Mouse (Mus musculus): Measurements from ENCODE around the gene Wrap53. TPM values are rescaled to one million over a fixed set of nuclear protein-coding genes. Genes with fewer than 3 reads are reported as not detected.

Wrap53 gene
- polyA plus RNA-seq, 1 experiment from 2014 or later: 15.9 TPM

GRCm38 (mm10) chr11:69601768-69602167 lies 21.7 kb upstream of the Wrap53 start:
- Histone ChIP-seq H3K36me3 (replicated peaks) (peaks cover 3% of the 10 kb centered on the region), H3K27ac (replicated peaks) (peak overlapping the region; percentile 21; the same call in 1 of the 2 replicates), H3K27me3 (peaks cover 13% of the 10 kb centered on the region; the same call in 1 of the 2 replicates), H3K9me3 (replicated peaks) (no peaks in the 10 kb centered on the region), H3K4me2 (no peak overlapping the region), H3K9ac (0 out of 2 replicates have a peak overlapping the region, but pooled peaks have one; percentile 7), H3K4me3 (replicated peaks) (no peak overlapping the region), H3K4me1 (replicated peaks) (peaks cover 79% of the 10 kb centered on the region)
- WGBS (ENCODE audit: insufficient replicate concordance): 37% methylated on average over 3 of the region's 3 CpGs
- ATAC-seq (ENCODE audit: insufficient read depth): no peak

DNA sequence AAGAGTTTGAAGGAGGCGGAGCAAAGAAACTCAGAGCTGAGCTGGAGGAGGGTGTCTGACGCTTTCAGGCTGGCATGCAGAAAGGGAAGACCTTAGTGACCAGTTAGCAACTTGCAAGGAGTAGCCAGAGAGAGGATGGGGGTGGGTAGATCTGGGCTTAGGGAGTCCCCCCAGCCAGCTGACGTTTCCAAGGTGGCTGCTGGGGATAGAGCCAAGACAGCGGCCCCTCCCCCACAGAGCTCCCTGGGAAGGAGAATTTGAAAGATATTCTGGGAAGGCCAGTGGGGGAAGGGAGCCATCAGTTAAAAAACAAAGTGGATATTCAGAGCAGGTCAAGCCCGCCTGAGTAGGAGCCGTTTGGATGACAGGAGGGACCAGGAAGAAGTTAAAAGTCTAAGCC lies 20.0 kb upstream of the Wrap53 start:
- H3K4me3 ChIP-seq (replicated peaks): 0 out of 2 replicates have a peak overlapping the region, but pooled peaks have one; percentile 6
- peaks cover 9% of the 10 kb centered on the region; the same call in 1 of the 2 replicates for H3K27me3 ChIP-seq
- peak overlapping the region; percentile 43 for H3K4me2 ChIP-seq
- peak overlapping the region; percentile 63 for H3K27ac ChIP-seq (replicated peaks)
- peaks cover 3% of the 10 kb centered on the region for H3K36me3 ChIP-seq (replicated peaks)
- H3K4me1 ChIP-seq (replicated peaks): peaks cover 66% of the 10 kb centered on the region
- H3K9me3 ChIP-seq (replicated peaks): no peaks in the 10 kb centered on the region
- WGBS (ENCODE audit: insufficient replicate concordance): 31% methylated on average over 6 of the region's 6 CpGs
- H3K9ac ChIP-seq: peak overlapping the region; percentile 33; the same call in 1 of the 2 replicates
- ATAC-seq (ENCODE audit: insufficient read depth): no peak

DNA sequence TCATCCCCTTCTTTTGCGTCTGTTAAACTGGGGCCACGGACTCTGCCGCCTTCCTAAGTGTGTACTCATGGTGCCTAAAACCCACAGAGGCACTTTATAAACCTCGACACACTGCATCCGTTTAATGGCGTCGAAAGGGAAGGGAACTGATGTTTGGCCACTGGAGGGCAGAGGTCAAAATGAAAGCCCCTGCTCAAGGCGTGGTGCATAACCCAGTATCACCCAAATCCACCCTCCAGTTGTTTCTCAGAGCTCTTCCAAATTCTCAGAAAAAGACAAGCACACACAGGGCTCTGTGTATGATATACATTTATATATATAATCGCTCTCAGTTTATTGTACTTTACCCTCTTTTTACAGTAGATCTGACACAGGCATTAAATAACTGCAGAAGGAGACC lies 19.4 kb upstream of the Wrap53 start:
- Histone ChIP-seq H3K9ac (0 out of 2 replicates have a peak overlapping the region, but pooled peaks have one; percentile 33), H3K4me2 (peak overlapping the region; percentile 43), H3K4me1 (replicated peaks) (peaks cover 59% of the 10 kb centered on the region), H3K27ac (replicated peaks) (peak overlapping the region; percentile 63), H3K4me3 (replicated peaks) (no peak overlapping the region), H3K27me3 (peaks cover 4% of the 10 kb centered on the region; the same call in 1 of the 2 replicates), H3K36me3 (replicated peaks) (peaks cover 3% of the 10 kb centered on the region), H3K9me3 (replicated peaks) (no peaks in the 10 kb centered on the region)
- WGBS (ENCODE audit: insufficient replicate concordance): 14% methylated on average over 9 of the region's 9 CpGs
- ATAC-seq (ENCODE audit: insufficient read depth): peak; percentile 62

DNA sequence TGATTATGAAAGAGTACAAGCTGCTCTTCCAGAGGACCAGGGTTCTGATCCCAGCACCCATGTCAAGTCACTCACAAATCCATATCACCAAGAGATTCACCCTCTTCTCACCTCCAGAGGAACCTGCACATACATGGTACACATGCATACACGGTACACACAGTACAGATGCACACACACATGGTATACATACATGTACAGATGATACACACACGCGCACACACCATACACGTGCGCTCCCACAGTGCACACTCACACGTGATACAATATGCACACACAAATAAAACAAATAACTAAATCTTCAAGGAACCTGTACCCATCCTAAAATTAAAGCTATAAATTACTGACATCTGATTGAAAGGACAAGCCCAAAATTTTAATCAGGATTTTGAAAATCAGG lies 14.8 kb upstream of the Wrap53 start:
- H3K9me3 ChIP-seq (replicated peaks): no peaks in the 10 kb centered on the region
- ATAC-seq (ENCODE audit: insufficient read depth): no peak
- H3K9ac ChIP-seq: no peak overlapping the region
- no peak overlapping the region for H3K27ac ChIP-seq (replicated peaks)
- no peak overlapping the region for H3K4me3 ChIP-seq (replicated peaks)
- peaks cover 48% of the 10 kb centered on the region for H3K4me1 ChIP-seq (replicated peaks)
- no peak overlapping the region for H3K4me2 ChIP-seq
- 86% methylated on average over 6 of the region's 6 CpGs for WGBS (ENCODE audit: insufficient replicate concordance)
- H3K27me3 ChIP-seq: no peaks in the 10 kb centered on the region
- H3K36me3 ChIP-seq (replicated peaks): peaks cover 23% of the 10 kb centered on the region

DNA sequence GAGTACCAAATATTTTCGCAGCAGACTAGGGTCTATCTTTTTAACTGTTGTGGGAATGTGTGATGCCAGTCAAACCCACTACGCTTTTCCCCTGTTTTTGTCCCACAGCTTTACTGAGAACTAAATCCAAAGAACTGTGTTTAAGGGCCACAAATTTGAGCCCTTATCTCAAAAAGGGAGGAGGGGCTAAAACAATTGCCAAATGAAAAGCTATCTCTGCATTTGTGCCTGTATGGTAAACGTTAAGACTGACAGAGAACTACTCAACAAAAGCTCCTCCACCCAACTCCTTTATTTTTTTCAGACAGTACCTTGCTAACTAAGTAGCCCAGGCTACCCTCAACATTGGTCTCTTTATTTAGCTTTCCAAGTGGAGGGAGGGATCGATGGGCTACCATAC lies 12.7 kb upstream of the Wrap53 start:
- H3K4me2 ChIP-seq: no peak overlapping the region
- no peak overlapping the region for H3K9ac ChIP-seq
- no peaks in the 10 kb centered on the region for H3K9me3 ChIP-seq (replicated peaks)
- no peak for ATAC-seq (ENCODE audit: insufficient read depth)
- peak overlapping the region; percentile 68 for H3K27ac ChIP-seq (replicated peaks)
- H3K36me3 ChIP-seq (replicated peaks): peaks cover 43% of the 10 kb centered on the region
- H3K4me3 ChIP-seq (replicated peaks): no peak overlapping the region
- no peaks in the 10 kb centered on the region for H3K27me3 ChIP-seq
- H3K4me1 ChIP-seq (replicated peaks): peaks cover 55% of the 10 kb centered on the region
- WGBS (ENCODE audit: insufficient replicate concordance): 58% methylated on average over 4 of the region's 4 CpGs

DNA sequence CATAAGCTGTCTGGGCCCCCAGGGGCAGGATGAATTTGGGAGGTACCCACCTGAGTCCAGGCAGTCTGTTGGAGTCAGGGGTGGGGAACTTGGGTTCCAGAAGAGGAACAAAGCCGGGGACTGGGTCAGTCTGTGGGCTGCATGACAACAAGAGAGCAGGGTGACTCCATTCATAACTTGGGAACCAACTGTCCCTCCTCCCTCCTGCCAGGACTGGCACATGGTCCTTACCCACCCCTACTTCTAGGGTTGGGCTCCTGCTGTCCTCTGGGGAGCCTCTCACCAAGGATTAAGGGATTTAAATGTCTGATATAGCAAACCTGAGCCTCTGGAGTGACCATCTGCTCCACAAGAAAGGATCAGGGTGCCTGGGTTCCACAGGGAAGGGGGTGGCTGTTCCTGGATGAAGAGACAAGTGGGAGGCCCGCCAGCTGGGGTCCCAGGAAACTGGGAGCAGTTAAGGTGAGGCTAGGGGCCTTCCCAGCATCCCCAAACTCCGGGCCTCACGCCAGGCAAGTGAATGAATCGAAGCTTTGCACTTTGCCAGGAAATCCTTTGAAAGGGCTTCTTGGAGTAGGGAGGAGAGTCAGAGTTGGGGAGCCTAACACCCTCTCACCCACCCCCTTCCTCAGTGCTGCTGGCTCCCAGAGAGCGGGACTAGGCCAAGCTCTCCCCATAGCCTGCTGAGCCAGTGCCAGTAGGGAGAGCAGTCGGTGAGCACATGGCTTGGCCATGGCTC lies 12.0 kb upstream of the Wrap53 start:
- no peak overlapping the region for H3K4me3 ChIP-seq (replicated peaks)
- no peak overlapping the region for H3K4me2 ChIP-seq
- ATAC-seq (ENCODE audit: insufficient read depth): no peak
- peaks cover 62% of the 10 kb centered on the region for H3K4me1 ChIP-seq (replicated peaks)
- H3K9me3 ChIP-seq (replicated peaks): no peaks in the 10 kb centered on the region
- peak overlapping the region; percentile 9; the same call in 1 of the 2 replicates for H3K9ac ChIP-seq
- no peaks in the 10 kb centered on the region for H3K27me3 ChIP-seq
- 75% methylated on average over 7 of the region's 7 CpGs for WGBS (ENCODE audit: insufficient replicate concordance)
- H3K27ac ChIP-seq (replicated peaks): peak overlapping the region; percentile 68
- peaks cover 50% of the 10 kb centered on the region for H3K36me3 ChIP-seq (replicated peaks)

- no peak overlapping the region for H3K4me2 ChIP-seq
- ATAC-seq (ENCODE audit: insufficient read depth): no peak
- peak overlapping the region; percentile 8; the same call in 1 of the 2 replicates for H3K9ac ChIP-seq
- H3K36me3 ChIP-seq (replicated peaks): peaks cover 54% of the 10 kb centered on the region
- 86% methylated on average over 3 of the region's 3 CpGs for WGBS (ENCODE audit: insufficient replicate concordance)
- H3K9me3 ChIP-seq (replicated peaks): no peaks in the 10 kb centered on the region
- H3K4me3 ChIP-seq (replicated peaks): no peak overlapping the region
- H3K27ac ChIP-seq (replicated peaks): peak overlapping the region; percentile 88
- no peaks in the 10 kb centered on the region for H3K27me3 ChIP-seq
- H3K4me1 ChIP-seq (replicated peaks): peaks cover 68% of the 10 kb centered on the region
Measured at GRCm38 (mm10) chr11:69591424-69591823, 11.4 kb upstream of the Wrap53 start.

GRCm38 (mm10) chr11:69590622-69591021 lies 10.6 kb upstream of the Wrap53 start:
- H3K27ac ChIP-seq (replicated peaks): peak overlapping the region; percentile 88
- H3K27me3 ChIP-seq: no peaks in the 10 kb centered on the region
- no peaks in the 10 kb centered on the region for H3K9me3 ChIP-seq (replicated peaks)
- H3K4me2 ChIP-seq: peak overlapping the region; percentile 57
- peaks cover 54% of the 10 kb centered on the region for H3K36me3 ChIP-seq (replicated peaks)
- H3K4me1 ChIP-seq (replicated peaks): peaks cover 76% of the 10 kb centered on the region
- no peak overlapping the region for H3K4me3 ChIP-seq (replicated peaks)
- peak overlapping the region; percentile 14 for H3K9ac ChIP-seq
- peak; percentile 40; the same call in 1 of the 2 replicates for ATAC-seq (ENCODE audit: insufficient read depth)
- WGBS (ENCODE audit: insufficient replicate concordance): 70% methylated on average over 8 of the region's 8 CpGs

DNA sequence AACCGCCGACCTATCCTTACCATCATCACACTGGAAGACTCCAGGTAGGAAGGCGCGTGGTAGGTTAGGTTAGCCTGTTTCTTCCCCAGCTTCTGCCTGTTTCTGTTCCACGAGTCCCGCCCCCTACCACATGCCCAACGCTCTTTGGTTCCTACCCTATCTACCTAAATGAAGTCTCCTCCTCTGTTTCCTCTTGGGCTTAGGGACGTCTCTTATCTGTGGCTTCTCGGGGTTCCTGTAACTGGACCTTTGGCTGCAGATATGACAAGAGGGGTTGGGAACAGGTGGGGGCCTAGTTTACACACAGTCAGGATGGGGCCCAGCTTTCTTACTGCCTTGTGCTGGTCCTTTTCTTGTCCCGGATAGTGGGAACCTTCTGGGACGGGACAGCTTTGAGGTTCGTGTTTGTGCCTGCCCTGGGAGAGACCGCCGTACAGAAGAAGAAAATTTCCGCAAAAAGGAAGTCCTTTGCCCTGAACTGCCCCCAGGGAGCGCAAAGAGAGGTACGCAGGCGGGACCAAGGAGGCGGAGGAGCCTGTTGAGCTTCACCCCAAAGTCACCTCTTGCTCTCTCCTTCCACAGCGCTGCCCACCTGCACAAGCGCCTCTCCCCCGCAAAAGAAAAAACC lies 9.3 kb upstream of the Wrap53 start:
- Histone ChIP-seq H3K27me3 (no peaks in the 10 kb centered on the region), H3K4me1 (replicated peaks) (peaks cover 89% of the 10 kb centered on the region), H3K4me2 (peak overlapping the region; percentile 57), H3K4me3 (replicated peaks) (0 out of 2 replicates have a peak overlapping the region, but pooled peaks have one; percentile 6), H3K9me3 (replicated peaks) (no peaks in the 10 kb centered on the region), H3K36me3 (replicated peaks) (peaks cover 54% of the 10 kb centered on the region), H3K27ac (replicated peaks) (peak overlapping the region; percentile 88), H3K9ac (peak overlapping the region; percentile 14)
- ATAC-seq (ENCODE audit: insufficient read depth): peak; percentile 74
- 40% methylated on average over 22 of the region's 22 CpGs for WGBS (ENCODE audit: insufficient replicate concordance)

DNA sequence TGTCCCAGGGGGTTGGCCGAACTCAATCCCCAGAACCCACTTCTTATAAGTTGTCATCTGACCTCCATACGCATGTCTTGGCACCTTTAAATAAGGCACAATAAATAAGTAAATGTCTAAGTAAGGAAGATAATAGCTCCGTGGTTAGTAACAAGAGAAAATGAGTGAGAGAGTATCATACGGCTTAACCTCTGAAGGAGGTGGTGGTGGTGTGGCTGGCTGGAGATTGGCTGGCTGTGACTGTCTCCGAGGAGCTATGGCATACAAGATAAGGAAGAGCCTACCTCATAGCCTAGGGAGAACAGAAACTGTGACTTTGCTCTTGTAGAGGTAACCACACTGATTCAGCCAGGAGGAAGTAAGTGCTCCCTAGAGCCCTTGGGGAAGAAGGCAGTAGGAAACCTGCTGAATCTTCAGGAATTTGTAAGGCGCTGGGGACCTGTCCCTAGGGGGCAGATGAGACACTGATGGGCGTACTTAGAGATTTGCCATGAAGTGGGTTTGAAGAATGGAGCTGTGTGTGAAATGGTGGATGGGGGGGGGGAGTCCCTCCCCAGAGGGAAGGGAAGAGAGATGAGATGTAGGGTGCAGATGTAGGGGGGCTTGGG lies 5.8 kb upstream of the Wrap53 start:
- peaks cover 87% of the 10 kb centered on the region for H3K4me1 ChIP-seq (replicated peaks)
- ATAC-seq (ENCODE audit: insufficient read depth): peak; percentile 64
- 22% methylated on average over 7 of the region's 7 CpGs for WGBS (ENCODE audit: insufficient replicate concordance)
- no peaks in the 10 kb centered on the region for H3K9me3 ChIP-seq (replicated peaks)
- H3K4me2 ChIP-seq: peak overlapping the region; percentile 56
- H3K36me3 ChIP-seq (replicated peaks): peaks cover 45% of the 10 kb centered on the region
- peak overlapping the region; percentile 26; the same call in 1 of the 2 replicates for H3K9ac ChIP-seq
- no peaks in the 10 kb centered on the region for H3K27me3 ChIP-seq
- peak overlapping the region; percentile 88 for H3K27ac ChIP-seq (replicated peaks)
- peak overlapping the region; percentile 26 for H3K4me3 ChIP-seq (replicated peaks)

DNA sequence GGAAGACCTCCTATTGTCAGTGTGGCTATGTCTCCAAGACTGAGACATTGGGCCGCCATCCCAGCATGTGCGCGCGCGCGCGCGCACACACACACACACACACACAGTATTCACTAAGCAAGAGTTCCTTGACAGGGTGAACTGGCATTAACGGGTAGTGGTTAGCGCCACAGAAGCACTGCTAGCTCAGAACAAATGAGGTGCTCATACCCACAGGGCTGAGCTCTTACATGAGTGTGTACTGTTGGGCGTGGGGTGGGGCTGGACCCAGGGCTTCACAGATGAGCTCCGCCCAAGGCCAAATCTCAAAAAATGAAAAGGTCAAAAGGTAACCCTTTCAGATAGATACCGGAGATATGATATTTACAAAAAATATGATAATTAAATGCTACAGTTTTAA lies 4.9 kb upstream of the Wrap53 start:
- Histone ChIP-seq H3K36me3 (replicated peaks) (peaks cover 36% of the 10 kb centered on the region), H3K4me1 (replicated peaks) (peaks cover 79% of the 10 kb centered on the region), H3K9ac (peak overlapping the region; percentile 28; the same call in 1 of the 2 replicates), H3K4me2 (peak overlapping the region; percentile 56), H3K4me3 (replicated peaks) (no peak overlapping the region), H3K9me3 (replicated peaks) (no peaks in the 10 kb centered on the region), H3K27me3 (no peaks in the 10 kb centered on the region), H3K27ac (replicated peaks) (peak overlapping the region; percentile 88)
- WGBS (ENCODE audit: insufficient replicate concordance): 79% methylated on average over 13 of the region's 13 CpGs
- no peak for ATAC-seq (ENCODE audit: insufficient read depth)

Data from liver, embryonic 15.5 days (tissue).